Mouse (Mus musculus) olfactory bulb, adult 2 months (tissue): ENCODE measurements around the gene Txnrd1. TPM values are rescaled to one million over a fixed set of nuclear protein-coding genes. Genes with fewer than 3 reads are reported as not detected.

Source experiments
- H3K27ac ChIP-seq: fragments of 200-500 bp; 2 replicates; pipeline ENCODE4 v1.5.1; 2012; ENCODE audit warnings: low read depth, low read length; ENCODE audit not compliant: insufficient read depth
- H3K4me1 ChIP-seq: fragments of 200-500 bp; 2 replicates; pipeline ENCODE4 v1.6.1; 2012; ENCODE audit warnings: low read length; ENCODE audit not compliant: control insufficient read depth, insufficient read depth
- H3K4me3 ChIP-seq: fragments of 200-500 bp; 2 replicates; pipeline ENCODE4 v1.5.1; 2012; ENCODE audit warnings: mild to moderate bottlenecking, low read depth, low read length, moderate library complexity; ENCODE audit not compliant: insufficient read depth
- CTCF ChIP-seq: fragments of 200-500 bp; IDR thresholded peaks from 2 replicates; pipeline ENCODE4 v1.5.1; 2012; ENCODE audit warnings: low read depth, mild to moderate bottlenecking, low read length, moderate library complexity; ENCODE audit not compliant: insufficient read depth
- POLR2A ChIP-seq: fragments of 200-500 bp; IDR thresholded peaks from 2 replicates; pipeline ENCODE4 v1.6.1; 2012; ENCODE audit warnings: mild to moderate bottlenecking, low read depth, low read length, moderate library complexity; ENCODE audit not compliant: insufficient read depth
- WGBS: fragments of 180-500 bp; shearing (Covaris S2); methylation state at CpG from one replicate; pipeline ENCODE4 v1.1.7; 2018; 5-methylcytosine and 5-hydroxymethylcytosine counted together
- polyA plus RNA-seq: library from polyadenylated mRNA; stranded (reverse); fragments of >200 nt; gene quantifications from 2 replicates; pipeline ENCODE4 v1.2.4, GENCODE M21; 2012; ENCODE audit warnings: low replicate concordance; ENCODE audit not compliant: missing spikeins, insufficient read depth, insufficient read length

Txnrd1 gene
- polyA plus RNA-seq, 1 experiment, result not detected

DNA sequence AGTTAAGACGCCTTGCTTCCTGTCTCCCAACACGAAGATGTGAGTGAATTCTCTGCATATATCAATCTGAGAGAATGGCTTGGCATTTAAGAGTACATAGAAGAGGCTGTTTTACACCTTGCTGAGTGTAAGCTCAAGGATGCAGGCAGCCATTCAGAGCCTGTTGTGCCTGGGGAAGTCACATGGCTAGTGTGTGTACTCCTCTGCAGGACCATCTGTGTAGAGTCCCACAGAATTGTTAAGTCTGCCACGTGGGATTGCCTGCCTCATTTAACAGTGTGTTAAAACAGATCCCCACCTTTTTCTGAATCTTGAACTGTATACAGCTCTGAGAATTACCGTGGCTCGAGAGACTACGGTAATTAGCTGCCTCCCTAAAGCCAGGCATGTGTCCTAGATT, 7.2 kb upstream of the Txnrd1 start:
- Histone ChIP-seq H3K4me3 (no peak overlapping the region), H3K27ac (no peak overlapping the region), H3K4me1 (no peaks in the 10 kb centered on the region)
- 34% methylated on average over 6 of the region's 6 CpGs for WGBS
- TF ChIP-seq POLR2A (no peak), CTCF (no peak)

- WGBS, result 75% methylated on average over 3 of the region's 3 CpGs
- no peak overlapping the region for H3K4me3 ChIP-seq
- H3K4me1 ChIP-seq, result no peaks in the 10 kb centered on the region
- no peak overlapping the region for H3K27ac ChIP-seq
- TF ChIP-seq CTCF (no peak), POLR2A (no peak)
Measured at GRCm38 (mm10) chr10:82835898-82836297, 2.1 kb downstream of the Txnrd1 start.

DNA sequence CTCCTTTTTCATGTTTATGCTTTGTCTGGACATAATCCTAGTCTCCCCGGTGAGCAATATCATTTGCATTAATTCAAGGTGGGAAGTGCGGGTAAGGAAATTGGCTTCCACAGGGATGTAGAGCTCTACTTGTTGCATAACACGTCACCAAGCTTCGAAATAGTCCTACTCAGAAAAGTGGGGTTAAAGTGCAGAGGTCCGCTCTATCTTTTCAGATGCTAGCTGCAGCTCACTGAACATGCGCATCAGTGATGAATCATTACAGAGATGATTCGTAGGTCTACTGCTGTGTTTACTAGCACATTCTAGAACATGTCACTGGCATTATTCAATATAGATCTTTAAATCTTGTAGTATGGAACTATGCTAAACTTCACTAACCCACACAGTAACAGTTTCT, 4.6 kb downstream of the Txnrd1 start:
- no peak overlapping the region for H3K27ac ChIP-seq
- H3K4me3 ChIP-seq, result no peak overlapping the region
- H3K4me1 ChIP-seq, result no peaks in the 10 kb centered on the region
- TF ChIP-seq POLR2A (no peak), CTCF (no peak)
- 80% methylated on average over 7 of the region's 7 CpGs for WGBS

DNA sequence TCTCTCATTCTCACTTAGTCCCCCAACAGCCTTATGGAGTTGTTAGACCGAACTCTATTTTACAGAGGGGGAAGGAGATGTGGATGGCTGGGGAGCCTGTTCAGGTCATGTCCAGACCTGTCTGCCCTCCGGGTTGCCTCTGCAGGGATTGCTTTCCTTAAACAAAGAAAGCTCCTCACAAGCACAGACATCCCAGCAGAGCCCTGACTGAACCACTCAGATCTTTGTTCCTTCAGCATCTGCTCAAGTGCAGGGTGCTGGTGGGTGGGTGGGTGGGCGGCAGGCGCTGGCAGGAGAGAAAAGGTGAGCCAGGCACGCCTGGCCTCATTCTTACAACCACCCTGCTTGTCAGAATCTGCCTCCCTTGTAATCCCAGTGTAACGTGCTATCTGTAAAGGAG, 10.3 kb downstream of the Txnrd1 start:
- no peak for TF ChIP-seq POLR2A
- TF ChIP-seq CTCF, result no peak
- WGBS, result 49% methylated on average over 6 of the region's 6 CpGs
- no peak overlapping the region for H3K27ac ChIP-seq
- no peak overlapping the region for H3K4me3 ChIP-seq
- H3K4me1 ChIP-seq, result no peaks in the 10 kb centered on the region

DNA sequence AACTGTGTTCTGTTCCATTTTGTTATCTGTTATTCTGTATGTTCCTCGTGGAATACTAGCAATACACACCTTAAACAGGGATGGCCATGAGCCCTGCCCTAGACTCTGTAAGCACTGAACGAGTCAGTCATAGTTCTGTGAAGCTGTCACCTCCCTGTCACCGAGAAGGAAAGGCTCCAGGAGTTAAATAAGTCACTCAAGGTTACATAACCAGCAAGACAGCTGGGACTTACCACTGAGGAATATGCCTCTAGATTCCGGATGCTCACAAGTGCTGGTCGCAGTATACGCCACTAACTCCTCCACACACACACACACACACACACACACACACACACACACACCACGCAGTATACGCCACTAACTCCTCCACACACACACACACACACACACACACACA, 11.0 kb downstream of the Txnrd1 start:
- no peak overlapping the region for H3K4me3 ChIP-seq
- no peak overlapping the region for H3K27ac ChIP-seq
- no peaks in the 10 kb centered on the region for H3K4me1 ChIP-seq
- TF ChIP-seq POLR2A, result no peak
- TF ChIP-seq CTCF, result no peak
- 81% methylated on average over 7 of the region's 8 CpGs for WGBS

DNA sequence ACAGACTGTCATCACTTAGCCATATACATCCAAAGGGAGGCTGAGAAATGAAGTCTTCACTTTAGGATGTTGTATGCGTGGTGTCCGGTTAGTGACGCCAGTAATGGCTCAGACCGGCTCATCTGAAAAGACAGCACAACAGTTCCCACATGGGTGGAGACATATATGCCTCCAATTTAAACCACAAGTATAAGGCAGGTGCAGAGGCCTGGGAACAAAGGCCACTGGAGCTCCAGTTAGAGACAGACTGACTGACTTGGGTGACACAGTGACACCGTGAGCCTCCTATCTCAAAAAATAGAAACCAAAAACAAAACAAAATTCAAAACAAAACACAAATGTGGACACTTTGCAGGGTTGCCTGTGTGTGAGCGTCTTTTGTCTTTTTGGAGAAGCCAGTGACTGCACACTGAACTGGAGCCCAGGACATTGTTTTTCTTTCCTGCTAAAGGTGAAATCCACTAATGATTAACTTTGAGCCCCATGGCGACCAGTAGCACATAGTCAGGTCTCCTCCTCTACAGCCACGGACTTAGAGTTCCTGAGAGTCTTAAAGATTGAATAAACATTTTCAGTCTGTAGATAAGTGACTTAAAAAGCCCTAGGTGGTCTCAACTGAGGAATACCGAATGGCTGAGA, 14.2 kb downstream of the Txnrd1 start:
- H3K27ac ChIP-seq, result no peak overlapping the region
- H3K4me1 ChIP-seq, result 0 out of 2 replicates have a peak, but pooled peaks cover 7% of the 10 kb centered on the region
- no peak overlapping the region for H3K4me3 ChIP-seq
- TF ChIP-seq POLR2A, result no peak
- TF ChIP-seq CTCF, result no peak
- WGBS, result 90% methylated on average over 9 of the region's 9 CpGs

DNA sequence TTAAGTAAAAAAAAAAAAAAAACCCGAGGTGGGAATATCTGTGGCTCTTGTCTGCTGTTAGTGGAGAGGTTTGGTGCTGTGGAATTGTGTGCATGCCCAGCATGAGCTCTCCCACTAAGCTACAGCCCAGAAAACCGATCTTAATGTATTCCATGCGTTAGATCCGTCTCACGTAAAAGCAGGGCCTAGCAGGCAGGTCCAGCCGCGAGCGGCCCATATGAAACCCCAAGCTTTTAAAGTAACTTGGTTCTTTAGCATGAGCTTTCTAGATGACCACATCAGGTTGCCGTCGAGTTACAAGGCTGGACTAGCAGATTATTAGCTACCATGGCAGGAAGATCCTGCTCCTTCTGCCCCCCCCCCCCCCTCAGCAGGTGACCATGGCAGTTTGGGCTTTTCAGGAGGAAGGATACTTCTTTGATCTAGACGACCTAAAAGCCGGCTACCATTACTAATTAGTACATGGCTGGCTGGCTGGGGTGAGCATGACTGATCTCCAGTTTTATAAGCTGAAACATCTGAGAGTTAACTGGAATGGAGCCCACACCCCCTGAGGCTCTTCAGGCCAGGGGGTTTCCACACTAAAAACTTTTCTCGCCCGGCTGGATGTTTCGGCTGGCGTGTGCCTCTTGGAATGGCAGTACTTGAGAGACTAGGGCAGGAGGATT, 16.1 kb downstream of the Txnrd1 start:
- Histone ChIP-seq H3K4me3 (no peak overlapping the region), H3K27ac (no peak overlapping the region), H3K4me1 (peaks cover 10% of the 10 kb centered on the region; the same call in 1 of the 2 replicates)
- WGBS, result 66% methylated on average over 16 of the region's 16 CpGs
- TF ChIP-seq CTCF (no peak), POLR2A (no peak)

DNA sequence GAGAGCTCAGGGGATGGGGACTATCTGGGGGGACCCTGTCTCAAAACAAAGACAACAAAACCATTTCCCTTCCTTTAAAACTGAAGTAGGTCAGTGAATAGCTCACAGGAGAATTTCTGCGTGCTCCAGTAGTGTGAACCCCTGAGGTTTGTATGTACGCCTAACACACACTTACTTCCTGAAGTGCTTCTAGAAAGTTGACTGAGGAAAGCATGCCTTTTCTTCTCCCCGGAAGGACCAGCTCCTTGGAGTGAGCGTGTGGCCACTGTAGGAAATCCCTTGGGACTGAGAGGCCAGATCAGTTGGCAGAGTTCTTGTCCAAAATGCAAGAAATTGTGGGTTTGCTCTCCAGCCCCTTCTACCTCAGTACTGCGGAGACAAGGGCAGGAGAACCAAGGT, 16.6 kb downstream of the Txnrd1 start:
- TF ChIP-seq CTCF (no peak), POLR2A (no peak)
- peaks cover 10% of the 10 kb centered on the region; the same call in 1 of the 2 replicates for H3K4me1 ChIP-seq
- WGBS, result 86% methylated on average over 5 of the region's 5 CpGs

DNA sequence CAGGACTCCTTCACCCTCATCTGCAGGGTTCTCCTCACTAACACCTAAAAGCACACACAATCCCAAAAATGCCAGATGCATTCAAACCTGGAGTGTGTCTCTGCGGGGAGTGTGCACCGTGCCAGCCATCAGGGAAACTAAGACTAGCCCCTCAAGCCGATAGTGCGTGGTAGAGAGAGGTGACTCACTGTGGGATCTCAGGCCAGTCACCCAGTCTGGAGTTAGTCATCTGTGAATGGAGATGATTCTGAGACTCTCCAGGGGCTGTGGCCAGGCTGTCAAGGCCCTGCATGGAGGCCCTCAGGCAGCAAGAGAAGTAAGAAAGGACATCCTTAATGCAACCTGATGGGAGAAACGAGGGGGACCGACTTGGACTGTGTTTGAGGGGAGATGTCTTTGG, 18.0 kb downstream of the Txnrd1 start:
- no peak overlapping the region for H3K27ac ChIP-seq
- no peak for TF ChIP-seq CTCF
- no peak for TF ChIP-seq POLR2A
- H3K4me3 ChIP-seq, result no peak overlapping the region
- WGBS, result 74% methylated on average over 6 of the region's 6 CpGs
- peaks cover 10% of the 10 kb centered on the region; the same call in 1 of the 2 replicates for H3K4me1 ChIP-seq

More for the DNA sequence above, 16.6 kb downstream of the Txnrd1 start:
- Histone ChIP-seq H3K4me3 (no peak overlapping the region), H3K27ac (no peak overlapping the region)
